Comparison of ENCODE assay signal across 8 mouse cellular contexts in the genomic region with DNA sequence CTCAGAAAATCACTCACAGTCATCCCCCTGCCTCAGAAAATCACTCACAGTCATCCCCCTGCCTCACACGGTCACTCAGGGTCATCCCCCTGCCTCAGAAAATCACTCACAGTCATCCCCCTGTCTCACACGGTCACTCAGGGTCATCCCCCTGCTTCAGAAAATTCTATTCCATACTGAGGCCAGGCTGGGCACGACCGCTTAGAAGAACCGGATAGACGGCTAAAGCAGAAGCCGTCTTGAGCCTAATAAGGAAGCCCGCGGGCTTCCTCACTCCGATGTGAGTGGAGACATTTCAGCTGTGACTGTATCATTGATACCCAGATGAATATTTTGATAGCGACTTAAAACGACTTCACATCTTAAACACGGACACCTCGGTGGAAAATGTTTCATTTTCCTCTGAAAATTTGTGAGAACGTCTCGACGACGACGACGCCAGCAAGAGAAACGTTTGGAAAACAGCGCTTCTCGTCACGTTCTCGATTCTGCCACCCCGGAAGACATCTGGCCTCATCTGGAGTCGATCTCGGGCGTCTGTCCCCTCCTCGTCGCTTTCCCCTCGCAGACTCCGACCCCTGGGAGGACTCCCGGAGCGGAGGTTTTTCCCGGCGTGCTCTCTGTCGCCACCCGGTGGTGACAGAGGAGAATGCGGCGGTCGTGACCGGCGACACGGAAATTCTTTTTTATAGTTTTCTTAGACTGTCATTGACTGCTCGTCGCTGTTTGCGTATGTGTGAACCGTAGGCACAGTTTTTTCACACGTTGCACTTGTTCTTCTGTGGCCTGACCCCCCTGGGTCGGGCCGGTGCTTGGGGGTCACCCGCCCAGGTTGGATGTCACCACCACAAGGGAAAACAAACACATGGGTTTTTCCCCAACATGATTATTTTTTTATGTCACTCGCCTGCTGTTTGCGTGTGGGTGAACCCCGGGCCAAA. TPM values are rescaled to one million over a fixed set of nuclear protein-coding genes. Genes with fewer than 3 reads are reported as not detected.
DNase-seq lines count a peak whose midpoint lies in the region; ATAC-seq and TF ChIP-seq lines count a peak whose summit lies in the region.
"Not testable (repeated sequence)": the region's sequence is repeated elsewhere in the genome, so short reads cannot be mapped to it uniquely, and the experiment has no call there.

No protein-coding gene starts in this region.

- H3K27ac ChIP-seq in bone marrow, adult 2 months (ENCODE audit: control insufficient read depth, insufficient read depth, low read depth, low read length, poor library complexity) = peak overlapping the region; percentile 27; the same call in 1 of the 2 replicates
- not testable (repeated sequence) for H3K27ac ChIP-seq in embryonic facial prominence, embryonic 11.5 days (replicated peaks; ENCODE audit: low read depth, low read length); heart, adult 2 months; liver, adult 2 months (replicated peaks; ENCODE audit: insufficient read depth, low read depth, low read length)

- ATAC-seq in embryonic facial prominence, embryonic 11.5 days (replicated peaks; ENCODE audit: insufficient number of reproducible peaks, low FRiP score, low TSS enrichment, low read depth) = not testable (repeated sequence)

- H3K27me3 ChIP-seq in embryonic facial prominence, embryonic 11.5 days (ENCODE audit: control insufficient read depth, insufficient read depth, low read length); heart, adult 2 months (ENCODE audit: control insufficient read depth, insufficient read depth, low read length); liver, adult 2 months (ENCODE audit: control insufficient read depth, insufficient read depth, low read length): not testable (repeated sequence)

- intact Hi-C loops in heart, adult 2 months (cut with DNase I) = not testable (repeated sequence)

- not testable (repeated sequence) for H3K4me1 ChIP-seq in bone marrow, adult 2 months (ENCODE audit: control insufficient read depth, insufficient read depth, low read length); embryonic facial prominence, embryonic 11.5 days (ENCODE audit: control insufficient read depth, insufficient read depth, low read length); heart, adult 2 months (ENCODE audit: control insufficient read depth, insufficient read depth, low read length); liver, adult 2 months (ENCODE audit: control insufficient read depth, insufficient read depth, low read length)

- peak overlapping the region; percentile 30 for H3K4me3 ChIP-seq in bone marrow, adult 2 months (replicated peaks; ENCODE audit: control insufficient read depth, low read depth, low read length)
- H3K4me3 ChIP-seq in embryonic facial prominence, embryonic 11.5 days (ENCODE audit: low read depth, low read length); liver, adult 2 months (ENCODE audit: insufficient read depth, low read depth, low read length): not testable (repeated sequence)
- H3K4me3 ChIP-seq in heart, adult 2 months = 0 out of 2 replicates have a peak overlapping the region, but pooled peaks have one; percentile 0

- H3K9ac ChIP-seq in embryonic facial prominence, embryonic 11.5 days (replicated peaks; ENCODE audit: low read length); liver, adult 2 months (ENCODE audit: low read depth, low read length): not testable (repeated sequence)
- H3K9ac ChIP-seq in heart, adult 2 months (ENCODE audit: low read depth, low read length) = peak overlapping the region; percentile 31; the same call in 1 of the 2 replicates

- peaks cover 30% of the 10 kb centered on the region for H3K9me3 ChIP-seq in embryonic facial prominence, embryonic 11.5 days (replicated peaks; ENCODE audit: control insufficient read depth, low read length)

- peak; percentile 94 for DNase-seq in A20 (ENCODE audit: low read depth, low spot score)
- peak; percentile 35 for DNase-seq in embryonic facial prominence, embryonic 11.5 days (ENCODE audit: low spot score)
- DNase-seq in heart, adult 2 months = peak; percentile 77 to 84
- DNase-seq in kidney, postnatal 14 days = peak; percentile 82
- DNase-seq in liver, adult 2 months (ENCODE audit: extremely low read depth, low read depth, low spot score) = peak; percentile 48
- peak; percentile 83 to 91 for DNase-seq in natural killer cell, adult 2 months (ENCODE audit: low spot score in 2 of 2)
- DNase-seq in spleen, postnatal 4 days (ENCODE audit: low spot score in 2 of 2) = peak; percentile 82 to 93

- not testable (repeated sequence) for TF ChIP-seq EP300 in heart, adult 2 months (IDR thresholded peaks at IDR 0.05; ENCODE audit: insufficient read depth, low read depth, low read length)

- H3K4me2 ChIP-seq in embryonic facial prominence, embryonic 11.5 days (ENCODE audit: low read depth, low read length) = not testable (repeated sequence)

- TF ChIP-seq POLR2A in bone marrow, adult 2 months (IDR thresholded peaks at IDR 0.05; ENCODE audit: borderline replicate concordance, control insufficient read depth, low read depth, low read length); heart, adult 2 months (IDR thresholded peaks at IDR 0.05; ENCODE audit: insufficient read depth, low read depth, low read length); liver, adult 2 months (IDR thresholded peaks at IDR 0.05; ENCODE audit: extremely low read depth, insufficient read depth, low read length): not testable (repeated sequence)

- H3K79me2 ChIP-seq in heart, adult 2 months (replicated peaks; ENCODE audit: control insufficient read depth, insufficient read depth, low read length); liver, adult 2 months (ENCODE audit: control insufficient read depth, insufficient read depth, low read length): not testable (repeated sequence)

- WGBS in bone marrow, adult 2 months = 74% methylated on average over 56 of the region's 56 CpGs
- WGBS in embryonic facial prominence, embryonic 11.5 days = 76% methylated on average over 56 of the region's 56 CpGs
- 80% methylated on average over 56 of the region's 56 CpGs for WGBS in heart, adult 2 months
- WGBS in liver, adult 2 months = 81% methylated on average over 56 of the region's 56 CpGs

- H3K36me3 ChIP-seq in embryonic facial prominence, embryonic 11.5 days (replicated peaks; ENCODE audit: control insufficient read depth, insufficient read depth, low read depth, low read length) = peaks cover 32% of the 10 kb centered on the region
- not testable (repeated sequence) for H3K36me3 ChIP-seq in heart, adult 2 months (ENCODE audit: control insufficient read depth, insufficient read depth, low read length)
- peaks cover 14% of the 10 kb centered on the region for H3K36me3 ChIP-seq in liver, adult 2 months (ENCODE audit: control insufficient read depth, insufficient read depth, low read length)

- not testable (repeated sequence) for TF ChIP-seq CTCF in bone marrow, adult 2 months (IDR thresholded peaks at IDR 0.05; ENCODE audit: control insufficient read depth, insufficient read depth, low read length); liver, adult 2 months (IDR thresholded peaks at IDR 0.05; ENCODE audit: low read depth, low read length)
- TF ChIP-seq CTCF in heart, adult 2 months (IDR thresholded peaks at IDR 0.05) = peak; percentile 99

RNA-seq across cellular contexts. Expression of a gene that starts 19.5 kb away (rescaled TPM):
- 135 and 477 TPM in 2 replicates for polyA plus RNA-seq in bone marrow, adult 2 months (2011; ENCODE audit: insufficient read depth, insufficient read length, low replicate concordance, missing spikeins)
- polyA plus RNA-seq in embryonic facial prominence, embryonic 11.5 days (2014; fragmentation: Nextera tagmentation; extraction: Ambion mirVana) = 154 and 162 TPM in 2 replicates
- 10 to 100 TPM; 22.9 to 27.8 TPM for total RNA-seq in heart, adult 2 months (2021)
- 27.5 and 60.9 TPM in 2 replicates for polyA plus RNA-seq in heart, adult 2 months (2012; rRNA removed)
- 8.0 and 11.5 TPM in 2 replicates for total RNA-seq in liver, adult 2 months (2014; rRNA removed)
- polyA plus RNA-seq in liver, adult 2 months (2012; rRNA removed) = 102 and 123 TPM in 2 replicates

Comparison
In these comparisons a context has a peak if more than half of its experiments do, and no peak if none do; other contexts are left out.
1. DNase-seq: peak in every context shown above with its lines; median percentile 94 in A20; 88 in spleen, postnatal 4 days; 87 in natural killer cell, adult 2 months; 82 in kidney, postnatal 14 days; 80 in heart, adult 2 months; 48 in liver, adult 2 months; 35 in embryonic facial prominence, embryonic 11.5 days.